Mouse (Mus musculus): ENCODE results near the gene Unc5a.

Unc5a gene

GRCm38 (mm10) chr13:54945332-54945731, 3.9 kb upstream of the Unc5a start:
- H3K36me3 ChIP-seq (ENCODE audit: insufficient read depth, low read length) = no peaks in the 10 kb centered on the region
- no peak overlapping the region for H3K4me3 ChIP-seq (replicated peaks; ENCODE audit: low read length)
- TF ChIP-seq CTCF (conservative IDR thresholded peaks at IDR 0.05; ENCODE audit: low read length) = no peak
- H3K9me3 ChIP-seq (ENCODE audit: low read length) = no peaks in the 10 kb centered on the region
- H3K4me1 ChIP-seq (replicated peaks; ENCODE audit: low read depth, low read length) = peaks cover 11% of the 10 kb centered on the region
- H3K27me3 ChIP-seq (ENCODE audit: insufficient read depth, low read length) = peaks cover 76% of the 10 kb centered on the region

- peaks cover 16% of the 10 kb centered on the region for H3K4me1 ChIP-seq (replicated peaks; ENCODE audit: low read depth, low read length)
- peaks cover 84% of the 10 kb centered on the region for H3K27me3 ChIP-seq (ENCODE audit: insufficient read depth, low read length)
- H3K9me3 ChIP-seq (ENCODE audit: low read length) = no peaks in the 10 kb centered on the region
- H3K4me3 ChIP-seq (replicated peaks; ENCODE audit: low read length) = no peak overlapping the region
- no peaks in the 10 kb centered on the region for H3K36me3 ChIP-seq (ENCODE audit: insufficient read depth, low read length)
- TF ChIP-seq POU5F1 (IDR thresholded peaks at IDR 0.05; ENCODE audit: borderline replicate concordance, low read length) = no peak
- no peak for TF ChIP-seq CTCF (conservative IDR thresholded peaks at IDR 0.05; ENCODE audit: low read length)
- TF ChIP-seq NANOG (IDR thresholded peaks at IDR 0.05; ENCODE audit: borderline replicate concordance, low read length) = no peak
These were observed 2.8 kb upstream of the Unc5a start for GRCm38 (mm10) chr13:54946406-54946805.

GRCm38 (mm10) chr13:54949592-54949991, 381 bp downstream of the Unc5a start:
- peaks cover 16% of the 10 kb centered on the region for H3K4me1 ChIP-seq (replicated peaks; ENCODE audit: low read depth, low read length)
- TF ChIP-seq CTCF (conservative IDR thresholded peaks at IDR 0.05; ENCODE audit: low read length) = no peak
- no peak for TF ChIP-seq POU5F1 (IDR thresholded peaks at IDR 0.05; ENCODE audit: borderline replicate concordance, low read length)
- TF ChIP-seq NANOG (IDR thresholded peaks at IDR 0.05; ENCODE audit: borderline replicate concordance, low read length) = no peak
- no peaks in the 10 kb centered on the region for H3K36me3 ChIP-seq (ENCODE audit: insufficient read depth, low read length)
- peak overlapping the region; percentile 88 for H3K4me3 ChIP-seq (replicated peaks; ENCODE audit: low read length)
- H3K27me3 ChIP-seq (ENCODE audit: insufficient read depth, low read length) = peaks cover 92% of the 10 kb centered on the region
- H3K9me3 ChIP-seq (ENCODE audit: low read length) = no peaks in the 10 kb centered on the region

DNA sequence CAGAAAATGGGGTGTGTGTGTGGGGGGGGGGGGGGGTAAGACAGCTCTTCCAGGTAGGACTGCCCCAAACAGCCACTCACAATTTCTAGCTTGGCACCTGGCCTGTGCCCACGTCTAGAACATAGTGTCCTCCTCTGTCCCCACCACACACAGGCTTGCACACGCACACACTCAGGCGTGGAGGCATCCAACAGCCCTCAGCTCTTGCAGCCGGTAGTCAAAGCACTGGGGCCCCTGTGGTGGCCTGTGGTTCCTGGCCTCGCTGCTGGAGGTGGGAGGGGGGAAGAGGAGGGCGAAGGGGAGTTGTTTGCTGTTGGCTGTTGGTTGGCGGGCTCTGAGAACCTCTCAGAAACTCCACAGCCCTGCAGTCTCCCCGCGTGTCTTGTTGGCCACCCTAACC, 920 bp downstream of the Unc5a start:
- TF ChIP-seq POU5F1 (IDR thresholded peaks at IDR 0.05; ENCODE audit: borderline replicate concordance, low read length) = no peak
- TF ChIP-seq NANOG (IDR thresholded peaks at IDR 0.05; ENCODE audit: borderline replicate concordance, low read length) = no peak
- TF ChIP-seq CTCF (conservative IDR thresholded peaks at IDR 0.05; ENCODE audit: low read length) = no peak
- no peaks in the 10 kb centered on the region for H3K9me3 ChIP-seq (ENCODE audit: low read length)
- peaks cover 21% of the 10 kb centered on the region for H3K4me1 ChIP-seq (replicated peaks; ENCODE audit: low read depth, low read length)
- H3K4me3 ChIP-seq (replicated peaks; ENCODE audit: low read length) = peak overlapping the region; percentile 88
- H3K27me3 ChIP-seq (ENCODE audit: insufficient read depth, low read length) = peaks cover 92% of the 10 kb centered on the region
- H3K36me3 ChIP-seq (ENCODE audit: insufficient read depth, low read length) = no peaks in the 10 kb centered on the region

DNA sequence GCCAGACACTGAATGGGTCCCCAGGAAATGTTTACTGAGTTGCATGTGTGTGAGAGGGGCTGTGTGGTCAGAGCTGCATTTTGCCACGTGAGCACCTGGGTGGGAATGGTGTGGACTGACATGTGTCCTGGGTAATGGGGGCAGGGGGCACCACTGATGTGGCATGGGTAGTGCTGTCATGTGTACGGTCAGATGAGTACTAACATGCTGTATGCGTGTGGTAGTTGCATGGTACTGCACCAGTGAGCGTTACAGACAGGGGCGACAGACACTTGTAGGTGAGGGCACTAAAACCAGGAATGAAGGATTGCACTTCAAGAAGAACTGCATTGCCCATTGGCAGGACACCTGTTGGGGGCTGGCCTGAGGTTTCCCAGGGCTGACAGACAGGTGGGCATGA, 2.0 kb downstream of the Unc5a start:
- no peak for TF ChIP-seq CTCF (conservative IDR thresholded peaks at IDR 0.05; ENCODE audit: low read length)
- TF ChIP-seq NANOG (IDR thresholded peaks at IDR 0.05; ENCODE audit: borderline replicate concordance, low read length) = no peak
- no peak for TF ChIP-seq POU5F1 (IDR thresholded peaks at IDR 0.05; ENCODE audit: borderline replicate concordance, low read length)
- Histone ChIP-seq H3K4me3 (replicated peaks; ENCODE audit: low read length) (no peak overlapping the region), H3K36me3 (ENCODE audit: insufficient read depth, low read length) (no peaks in the 10 kb centered on the region), H3K27me3 (ENCODE audit: insufficient read depth, low read length) (peaks cover 94% of the 10 kb centered on the region), H3K9me3 (ENCODE audit: low read length) (no peaks in the 10 kb centered on the region), H3K4me1 (replicated peaks; ENCODE audit: low read depth, low read length) (peaks cover 28% of the 10 kb centered on the region)

GRCm38 (mm10) chr13:54954745-54955144, 5.5 kb downstream of the Unc5a start:
- no peak overlapping the region for H3K4me3 ChIP-seq (replicated peaks; ENCODE audit: low read length)
- H3K36me3 ChIP-seq (ENCODE audit: insufficient read depth, low read length) = no peaks in the 10 kb centered on the region
- no peaks in the 10 kb centered on the region for H3K9me3 ChIP-seq (ENCODE audit: low read length)
- peaks cover 31% of the 10 kb centered on the region for H3K4me1 ChIP-seq (replicated peaks; ENCODE audit: low read depth, low read length)
- peaks cover 95% of the 10 kb centered on the region for H3K27me3 ChIP-seq (ENCODE audit: insufficient read depth, low read length)
- no peak for TF ChIP-seq POU5F1 (IDR thresholded peaks at IDR 0.05; ENCODE audit: borderline replicate concordance, low read length)
- no peak for TF ChIP-seq NANOG (IDR thresholded peaks at IDR 0.05; ENCODE audit: borderline replicate concordance, low read length)
- no peak for TF ChIP-seq CTCF (conservative IDR thresholded peaks at IDR 0.05; ENCODE audit: low read length)

- peaks cover 20% of the 10 kb centered on the region for H3K4me1 ChIP-seq (replicated peaks; ENCODE audit: low read depth, low read length)
- no peaks in the 10 kb centered on the region for H3K36me3 ChIP-seq (ENCODE audit: insufficient read depth, low read length)
- peak overlapping the region; percentile 80 for H3K4me3 ChIP-seq (replicated peaks; ENCODE audit: low read length)
- H3K9me3 ChIP-seq (ENCODE audit: low read length) = no peaks in the 10 kb centered on the region
- H3K27me3 ChIP-seq (ENCODE audit: insufficient read depth, low read length) = peaks cover 89% of the 10 kb centered on the region
- TF ChIP-seq POU5F1 (IDR thresholded peaks at IDR 0.05; ENCODE audit: borderline replicate concordance, low read length) (no peak), CTCF (conservative IDR thresholded peaks at IDR 0.05; ENCODE audit: low read length) (no peak), NANOG (IDR thresholded peaks at IDR 0.05; ENCODE audit: borderline replicate concordance, low read length) (no peak)
These were observed 6.7 kb downstream of the Unc5a start for GRCm38 (mm10) chr13:54955695-54956471.

DNA sequence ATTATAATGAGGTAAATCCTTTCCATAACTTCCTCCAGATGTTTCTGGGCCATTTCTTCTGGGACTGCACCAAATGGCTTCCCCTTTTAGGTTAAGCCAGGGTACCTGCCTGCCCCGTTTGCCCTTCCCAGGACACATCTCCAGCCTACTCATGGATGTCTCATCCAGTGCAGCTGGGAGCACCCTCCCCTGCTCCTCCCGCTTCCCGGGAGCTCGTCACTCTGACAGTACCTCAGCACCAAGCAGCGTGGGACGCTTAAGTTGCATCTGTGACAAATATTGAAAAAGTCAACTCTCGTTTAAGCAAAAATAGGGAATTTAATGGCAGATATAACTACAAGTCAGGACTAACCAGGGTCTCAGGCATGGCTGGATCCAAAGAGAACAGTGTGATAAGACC, 8.1 kb downstream of the Unc5a start:
- TF ChIP-seq NANOG (IDR thresholded peaks at IDR 0.05; ENCODE audit: borderline replicate concordance, low read length) (no peak), CTCF (conservative IDR thresholded peaks at IDR 0.05; ENCODE audit: low read length) (no peak), POU5F1 (IDR thresholded peaks at IDR 0.05; ENCODE audit: borderline replicate concordance, low read length) (no peak)
- peaks cover 82% of the 10 kb centered on the region for H3K27me3 ChIP-seq (ENCODE audit: insufficient read depth, low read length)
- H3K36me3 ChIP-seq (ENCODE audit: insufficient read depth, low read length) = no peaks in the 10 kb centered on the region
- H3K9me3 ChIP-seq (ENCODE audit: low read length) = no peaks in the 10 kb centered on the region
- peaks cover 21% of the 10 kb centered on the region for H3K4me1 ChIP-seq (replicated peaks; ENCODE audit: low read depth, low read length)
- H3K4me3 ChIP-seq (replicated peaks; ENCODE audit: low read length) = no peak overlapping the region

Measured in E14TG2a.4 (cell line).